27 mouse cellular contexts compared by ENCODE assay signal in the genomic region with DNA sequence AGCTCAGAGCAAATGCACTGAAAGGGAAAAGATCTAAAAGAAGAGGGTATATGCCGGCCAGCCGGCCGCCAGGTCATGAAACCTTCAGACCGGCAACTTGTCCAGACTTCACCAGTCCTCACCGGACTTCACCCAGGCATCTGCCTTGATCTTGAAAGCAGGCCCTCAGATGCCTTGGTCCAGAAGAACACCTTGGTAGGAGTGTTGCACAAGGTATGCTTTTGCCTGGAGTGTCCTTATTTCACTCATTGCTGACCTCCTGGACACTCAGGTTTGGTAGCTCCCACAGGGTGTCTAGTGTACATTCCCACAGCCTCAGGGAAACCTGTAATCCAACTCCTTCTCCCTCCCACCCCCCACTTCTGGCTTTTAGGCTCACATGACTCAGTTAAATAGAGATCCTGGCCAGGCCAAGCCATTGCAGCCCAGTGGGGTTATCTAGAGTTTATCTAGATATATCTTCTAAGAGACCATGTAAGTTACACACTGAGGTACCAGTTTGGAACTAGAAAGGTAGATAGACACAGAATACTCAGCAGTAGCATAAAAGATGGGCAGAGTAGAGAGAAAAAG. TPM values are rescaled to one million over a fixed set of nuclear protein-coding genes. Genes with fewer than 3 reads are reported as not detected.
A peak's percentile ranks its signal among the peaks of the same experiment; 100 is the strongest.
DNase-seq lines count a peak whose midpoint lies in the region; TF ChIP-seq lines count a peak whose summit lies in the region.
"Had no signal": no experiment of that assay in that cellular context is flagged by ENCODE, and none has a peak within 500 bp of the region (broad histone marks: within the 10 kb centered on the region; RNA-seq: fewer than 3 reads in every experiment).

No protein-coding gene starts in this region.

- H3ac ChIP-seq in myocyte (ENCODE audit: control insufficient read depth, insufficient read length): no peak overlapping the region

- H3K27me3 ChIP-seq in myocyte (ENCODE audit: control insufficient read depth, insufficient read depth, insufficient read length): no peaks in the 10 kb centered on the region
- H3K27me3 ChIP-seq: embryonic facial prominence, embryonic 15.5 days; limb, embryonic 12.5 days; neural tube, embryonic 13.5 days had no signal

- H3K36me3 ChIP-seq in myocyte (ENCODE audit: control insufficient read depth, insufficient read depth): no peaks in the 10 kb centered on the region
- H3K36me3 ChIP-seq: embryonic facial prominence, embryonic 15.5 days; heart, embryonic 13.5 days; limb, embryonic 12.5 days; neural tube, embryonic 13.5 days had no signal

- no peaks in the 10 kb centered on the region for H3K79me2 ChIP-seq in myocyte (ENCODE audit: control insufficient read depth, insufficient read depth)

- peak overlapping the region; percentile 67 for H3K4me2 ChIP-seq in myocyte (ENCODE audit: low read depth)
- H3K4me2 ChIP-seq: embryonic facial prominence, embryonic 15.5 days; heart, embryonic 13.5 days; limb, embryonic 12.5 days; neural tube, embryonic 13.5 days had no signal

- peak; percentile 30 for DNase-seq in kidney, adult 18-20 months
- no peak for DNase-seq in kidney, postnatal 14 days
- DNase-seq in lung, adult 18-20 months: peak; percentile 60 to 75
- no peak for DNase-seq in lung, postnatal 10 days
- peak; percentile 54 for DNase-seq in NIH3T3 (ENCODE audit: low read depth)
- DNase-seq in left cerebral cortex, adult 2 months (ENCODE audit: extremely low spot score in 1 of 2, low spot score in 2 of 2): no peak
- no peak for DNase-seq in urinary bladder, postnatal 4 days (ENCODE audit: low spot score in 2 of 2)
- DNase-seq: adrenal gland, adult 8-10 months; B cell, adult 2 months; cerebellum, adult 2 months; cerebellum, postnatal 36 days; embryo, embryonic 11 days; gastrocnemius, postnatal 10 days; heart, adult 2 months; heart, postnatal 14 days; midbrain, embryonic 14.5 days; thymus, adult 18-20 months; thymus, postnatal 36 days had no signal

- no peak overlapping the region for H3K4me3 ChIP-seq in myocyte
- H3K4me3 ChIP-seq in left cerebral cortex, adult 2 months: no peak overlapping the region
- H3K4me3 ChIP-seq: embryonic facial prominence, embryonic 15.5 days; heart, adult 2 months; heart, embryonic 13.5 days; limb, embryonic 12.5 days; megakaryocyte, embryonic 14.5 days; neural tube, embryonic 13.5 days had no signal

- no peak for TF ChIP-seq POLR2A in myocyte (IDR thresholded peaks at IDR 0.05; ENCODE audit: insufficient read length, low read depth)

- TF ChIP-seq CTCF in left cerebral cortex, adult 2 months (IDR thresholded peaks at IDR 0.05): no peak

- H3K27ac ChIP-seq in left cerebral cortex, adult 2 months: no peak overlapping the region
- H3K27ac ChIP-seq: embryonic facial prominence, embryonic 15.5 days; heart, adult 2 months; heart, embryonic 13.5 days; limb, embryonic 12.5 days; liver, embryonic 14.5 days; neural tube, embryonic 13.5 days had no signal

- intact Hi-C loops in left cerebral cortex, adult 2 months (cut with DNase I): loop anchor here (2.0 kb wide), 1 partner anchor 125 kb away; no protein-coding TSS in a partner anchor

TF ChIP-seq in myocyte, 11 proteins besides CTCF, POLR2A, EP300 and RAD21:
- no peak for TF ChIP-seq MAX (IDR thresholded peaks at IDR 0.05; ENCODE audit: low read depth)
- peak; percentile 37 for TF ChIP-seq USF1 (IDR thresholded peaks at IDR 0.05; ENCODE audit: low read depth)
TF ChIP-seq in myocyte: peak in this region for 1.

RNA-seq across cellular contexts. Expression of a gene that starts 12.4 kb away (rescaled TPM):
- 17.4 TPM for polyA plus RNA-seq in myocyte (2012; fragmentation: generic; extraction: Trizol)
- total RNA-seq in left cerebral cortex, adult 2 months (2021): 10 to 100 TPM; 35.7 to 36.9 TPM
- polyA plus RNA-seq: activated CD4-positive, CD25-positive, alpha-beta regulatory T cell, adult 4 months had no signal

RNA-seq across cellular contexts. Expression of a gene that starts 20.7 kb away (rescaled TPM):
- 4.8 TPM for polyA plus RNA-seq in myocyte (2012; fragmentation: generic; extraction: Trizol)
- 10 to 100 TPM in 1 of 2 experiments, 1 to 10 TPM in 1; 7.5 to 10.5 TPM for total RNA-seq in left cerebral cortex, adult 2 months (2021)

RNA-seq across cellular contexts. Expression of a gene that starts 29.5 kb away (rescaled TPM):
- 2.8 TPM for polyA plus RNA-seq in myocyte (2012; fragmentation: generic; extraction: Trizol)
- 1 to 10 TPM; 1.7 to 3.5 TPM for total RNA-seq in left cerebral cortex, adult 2 months (2021)
- total RNA-seq: MEL had no signal

RNA-seq across cellular contexts. Expression of a gene that starts 37.6 kb away (rescaled TPM):
- 75.5 TPM for polyA plus RNA-seq in myocyte (2012; fragmentation: generic; extraction: Trizol)
- total RNA-seq in left cerebral cortex, adult 2 months (2021): 10 to 100 TPM; 45.5 to 51.2 TPM

RNA-seq across cellular contexts. Expression of a gene that starts 39.5 kb away (rescaled TPM):
- polyA plus RNA-seq in myocyte (2012; fragmentation: generic; extraction: Trizol): 9.2 TPM
- 1 to 10 TPM; 4.9 to 5.3 TPM for total RNA-seq in left cerebral cortex, adult 2 months (2021)

Comparison
In these comparisons a context has a peak if more than half of its experiments do, and no peak if none do; other contexts are left out.
1. DNase-seq: peak in kidney, adult 18-20 months (single experiment), lung, adult 18-20 months (2 of 2) and NIH3T3 (single experiment); none in kidney, postnatal 14 days (single experiment), lung, postnatal 10 days (single experiment), left cerebral cortex, adult 2 months (0 of 2) and urinary bladder, postnatal 4 days (0 of 2).